21 mouse cellular contexts compared by ENCODE assay signal in the genomic region with DNA sequence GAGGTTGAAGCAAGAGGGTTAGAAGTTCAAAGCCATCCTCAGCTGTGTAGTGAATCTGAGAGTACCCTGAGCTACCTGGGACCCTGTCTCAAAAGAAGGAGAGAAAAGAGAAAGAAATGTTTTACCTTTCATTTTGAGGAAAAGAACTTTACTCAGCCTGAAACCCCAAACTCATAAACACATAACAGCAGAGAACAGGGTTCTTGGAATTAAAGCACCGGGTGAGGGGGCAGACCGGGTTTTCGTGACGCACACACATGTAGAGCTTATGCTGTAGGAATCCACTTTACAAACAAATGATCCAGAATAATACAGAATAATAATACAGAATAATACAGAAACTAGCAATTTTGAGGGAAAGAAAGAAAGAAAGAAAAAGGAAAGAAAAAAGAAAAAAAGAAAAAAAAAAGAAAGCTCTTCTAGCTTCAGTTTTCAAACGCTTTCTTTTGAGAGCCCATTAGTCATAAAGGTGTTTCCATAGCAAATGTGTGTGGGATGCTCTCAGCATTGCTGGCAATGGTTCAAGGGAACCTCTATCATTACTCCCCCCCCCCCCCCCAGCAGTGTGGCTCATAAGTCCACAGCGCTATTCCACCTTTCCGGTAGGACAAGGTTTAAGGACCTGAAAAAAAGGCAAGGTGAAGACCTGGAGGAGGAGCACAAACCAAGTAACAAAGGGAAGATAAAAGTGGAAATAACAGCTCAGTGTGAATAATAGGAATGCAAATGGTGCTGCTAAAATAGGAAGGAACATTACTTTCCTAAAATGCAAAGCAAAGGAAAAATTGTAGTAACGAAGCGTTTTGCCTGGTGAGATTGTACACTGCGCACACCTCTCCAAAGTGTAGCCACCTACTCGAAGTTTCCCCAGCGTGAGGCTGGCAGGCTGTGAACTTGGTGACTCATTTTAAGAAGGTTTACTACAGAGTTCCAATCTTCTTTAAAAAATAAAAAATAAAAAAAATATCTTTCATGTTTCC.
DNase-seq lines count a peak whose midpoint lies in the region; ATAC-seq lines count a peak whose summit lies in the region.
"Had no signal": no experiment of that assay in that cellular context is flagged by ENCODE, and none has a peak within 500 bp of the region (broad histone marks: within the 10 kb centered on the region; RNA-seq: fewer than 3 reads in every experiment).

No protein-coding gene starts in this region.

- H3K9me3 ChIP-seq in intestine, embryonic 16.5 days (ENCODE audit: control insufficient read depth, low read length), result no peaks in the 10 kb centered on the region
- H3K9me3 ChIP-seq: embryonic facial prominence, embryonic 13.5 days; limb, embryonic 12.5 days; liver, embryonic 12.5 days; neural tube, embryonic 13.5 days had no signal

- H3K27ac ChIP-seq in intestine, embryonic 16.5 days (ENCODE audit: low read length), result no peak overlapping the region
- H3K27ac ChIP-seq: embryonic facial prominence, embryonic 13.5 days; limb, embryonic 12.5 days; liver, embryonic 12.5 days; neural tube, embryonic 13.5 days; stomach, postnatal 0 days had no signal

- no peak overlapping the region for H3K4me2 ChIP-seq in intestine, embryonic 16.5 days (ENCODE audit: low read depth, low read length)
- H3K4me2 ChIP-seq: embryonic facial prominence, embryonic 13.5 days; limb, embryonic 12.5 days; liver, embryonic 12.5 days; lung, embryonic 14.5 days; neural tube, embryonic 13.5 days had no signal

- peaks cover 22% of the 10 kb centered on the region for H3K4me1 ChIP-seq in intestine, embryonic 16.5 days (ENCODE audit: control insufficient read depth, insufficient read depth, low read length)

- no peaks in the 10 kb centered on the region for H3K36me3 ChIP-seq in intestine, embryonic 16.5 days (ENCODE audit: control insufficient read depth, insufficient read depth, low read length)
- H3K36me3 ChIP-seq: embryonic facial prominence, embryonic 13.5 days; limb, embryonic 12.5 days; liver, embryonic 12.5 days; neural tube, embryonic 13.5 days had no signal

- 84% methylated on average over 12 of the region's 12 CpGs for WGBS in intestine, embryonic 16.5 days

- H3K4me3 ChIP-seq in intestine, embryonic 16.5 days (ENCODE audit: low read length), result no peak overlapping the region
- H3K4me3 ChIP-seq: embryonic facial prominence, embryonic 13.5 days; limb, embryonic 12.5 days; liver, embryonic 12.5 days; neural tube, embryonic 13.5 days had no signal

- ATAC-seq in frontal cortex, adult (ENCODE audit: low TSS enrichment), result peak; percentile 93
- no peak for ATAC-seq in intestine, embryonic 16.5 days
- ATAC-seq in monocyte, adult 5-6 weeks (replicated peaks; ENCODE audit: insufficient number of reproducible peaks, low FRiP score, low TSS enrichment, poor library complexity, severe bottlenecking), result no peak
- ATAC-seq: forebrain, embryonic 16.5 days; liver, embryonic 12.5 days had no signal

- no peak for DNase-seq in frontal cortex, postnatal 10 days (ENCODE audit: low spot score in 2 of 2)
- DNase-seq in right cerebral cortex, adult 2 months (ENCODE audit: low spot score in 2 of 2), result peak; percentile 41 to 47
- no peak for DNase-seq in right cerebral cortex, postnatal 14 days
- peak; percentile 38 to 64 for DNase-seq in left cerebral cortex, adult 9 months (ENCODE audit: low spot score in 2 of 2)
- peak; percentile 78 for DNase-seq in telencephalon, adult 2 months (ENCODE audit: low read depth, low spot score)
- DNase-seq: adrenal gland, adult 2 months; cerebellum, adult 9-11 months; gastrocnemius, postnatal 25 days; kidney, adult 9 months; kidney, postnatal 25 days; lung, embryonic 14.5 days; lung, postnatal 36 days had no signal

- H3K27me3 ChIP-seq in intestine, embryonic 16.5 days (replicated peaks; ENCODE audit: control insufficient read depth, insufficient read depth, low read length), result no peaks in the 10 kb centered on the region
- H3K27me3 ChIP-seq: embryonic facial prominence, embryonic 13.5 days; limb, embryonic 12.5 days; liver, embryonic 12.5 days; neural tube, embryonic 13.5 days had no signal

- no peak overlapping the region for H3K9ac ChIP-seq in intestine, embryonic 16.5 days (ENCODE audit: low read depth, low read length)
- H3K9ac ChIP-seq: embryonic facial prominence, embryonic 13.5 days; limb, embryonic 12.5 days; liver, embryonic 12.5 days; lung, embryonic 14.5 days; neural tube, embryonic 13.5 days had no signal

Comparison
In these comparisons a context has a peak if more than half of its experiments do, and no peak if none do; other contexts are left out.
1. DNase-seq: peak in right cerebral cortex, adult 2 months (2 of 2), left cerebral cortex, adult 9 months (2 of 2) and telencephalon, adult 2 months (single experiment); none in frontal cortex, postnatal 10 days (0 of 2) and right cerebral cortex, postnatal 14 days (single experiment).